Mouse (Mus musculus) liver, adult 2 months (tissue): ENCODE measurements at regions not wholly inside any gene's neighbourhood (a gene's known extent, or its start where the extent isn't known, plus 50 kb on each side); places are given as distances from the start of the nearest gene placed in this dataset.
"Not testable (repeated sequence)": the region's sequence is repeated elsewhere in the genome, so short reads cannot be mapped to it uniquely, and the experiment has no call there.

Experiments
- DNase-seq: peaks from one replicate; pipeline ENCODE4 v3.0.0-alpha.2; 2011; ENCODE audit warnings: low read depth, low spot score; ENCODE audit errors: extremely low read depth
- H3K27ac ChIP-seq: fragments of 200-500 bp; replicated peaks from 2 replicates; pipeline ENCODE4 v1.5.1; 2012; ENCODE audit warnings: low read depth, mild to moderate bottlenecking, control low read depth, inconsistent platforms, low read length; ENCODE audit not compliant: insufficient read depth
- H3K27me3 ChIP-seq: fragments of 200-500 bp; 2 replicates; pipeline ENCODE4 v1.6.1; 2012; ENCODE audit warnings: mild to moderate bottlenecking, moderate library complexity, low read length, inconsistent platforms; ENCODE audit not compliant: control insufficient read depth, insufficient read depth
- H3K36me3 ChIP-seq: fragments of 200-500 bp; 2 replicates; pipeline ENCODE4 v1.6.1; 2012; ENCODE audit warnings: low read length, inconsistent platforms; ENCODE audit not compliant: control insufficient read depth, insufficient read depth
- H3K4me1 ChIP-seq: fragments of 200-500 bp; 2 replicates; pipeline ENCODE4 v1.6.1; 2011; ENCODE audit warnings: low read length; ENCODE audit not compliant: control insufficient read depth, insufficient read depth
- H3K4me3 ChIP-seq: fragments of 200-500 bp; 2 replicates; pipeline ENCODE4 v1.5.1; 2011; ENCODE audit warnings: low read depth, mild to moderate bottlenecking, control low read depth, low read length, moderate library complexity; ENCODE audit not compliant: insufficient read depth
- H3K79me2 ChIP-seq: fragments of 200-500 bp; 2 replicates; pipeline ENCODE4 v1.6.1; 2012; ENCODE audit warnings: inconsistent platforms, mild to moderate bottlenecking, low read length, moderate library complexity; ENCODE audit not compliant: control insufficient read depth, insufficient read depth
- H3K9ac ChIP-seq: fragments of 200-500 bp; 2 replicates; pipeline ENCODE4 v1.6.1; 2012; ENCODE audit warnings: low read depth, mild to moderate bottlenecking, control low read depth, inconsistent platforms, low read length
- CTCF ChIP-seq: fragments of 200-500 bp; IDR thresholded peaks from 2 replicates; pipeline ENCODE4 v1.5.1; 2011; ENCODE audit warnings: low read depth, low read length, control low read depth
- POLR2A ChIP-seq: fragments of 200-500 bp; IDR thresholded peaks from 2 replicates; pipeline ENCODE4 v1.6.1; 2011; ENCODE audit warnings: low read length, control low read depth; ENCODE audit not compliant: insufficient read depth; ENCODE audit errors: extremely low read depth
- WGBS: fragments of 180-500 bp; shearing (Covaris S2); methylation state at CpG from one replicate; pipeline ENCODE4 v1.1.7; 2018; 5-methylcytosine and 5-hydroxymethylcytosine counted together

- H3K27me3 ChIP-seq = no peaks in the 10 kb centered on the region
- TF ChIP-seq POLR2A (no peak), CTCF (no peak)
- no peak for DNase-seq
- no peaks in the 10 kb centered on the region for H3K79me2 ChIP-seq
- no peak overlapping the region for H3K9ac ChIP-seq
- H3K27ac ChIP-seq = no peak overlapping the region
- no peak overlapping the region for H3K4me3 ChIP-seq
- no peaks in the 10 kb centered on the region for H3K36me3 ChIP-seq
- H3K4me1 ChIP-seq = no peaks in the 10 kb centered on the region
- WGBS = 88% methylated on average over 5 of the region's 5 CpGs
Observed at GRCm38 (mm10) chr9:14061389-14061788, 213.5 kb upstream of the Sesn3 start.

- TF ChIP-seq POLR2A (no peak), CTCF (no peak)
- DNase-seq = peak; percentile 72
- Histone ChIP-seq H3K4me1 (no peaks in the 10 kb centered on the region), H3K36me3 (no peaks in the 10 kb centered on the region), H3K27ac (no peak overlapping the region), H3K4me3 (no peak overlapping the region), H3K9ac (no peak overlapping the region), H3K27me3 (no peaks in the 10 kb centered on the region), H3K79me2 (no peaks in the 10 kb centered on the region)
- WGBS = 67% methylated on average over 9 of the region's 9 CpGs
Observed at GRCm38 (mm10) chr9:14061840-14062239, 213.0 kb upstream of the Sesn3 start.

- H3K4me1 ChIP-seq = no peaks in the 10 kb centered on the region
- no peak overlapping the region for H3K9ac ChIP-seq
- H3K79me2 ChIP-seq = no peaks in the 10 kb centered on the region
- no peak overlapping the region for H3K4me3 ChIP-seq
- no peak for TF ChIP-seq POLR2A
- no peak for TF ChIP-seq CTCF
- DNase-seq = no peak
- H3K27me3 ChIP-seq = no peaks in the 10 kb centered on the region
- WGBS = 94% methylated on average over 1 of the region's 1 CpGs
- no peak overlapping the region for H3K27ac ChIP-seq
- no peaks in the 10 kb centered on the region for H3K36me3 ChIP-seq
Observed at GRCm38 (mm10) chr9:14062706-14063105, 212.2 kb upstream of the Sesn3 start.

GRCm38 (mm10) chr9:14066741-14067140 lies 208.1 kb upstream of the Sesn3 start:
- not testable (repeated sequence) for H3K36me3 ChIP-seq, H3K4me3 ChIP-seq, H3K9ac ChIP-seq, H3K4me1 ChIP-seq, DNase-seq, H3K27ac ChIP-seq, H3K79me2 ChIP-seq, H3K27me3 ChIP-seq
- 87% methylated on average over 7 of the region's 7 CpGs for WGBS

GRCm38 (mm10) chr9:14069076-14069475 lies 205.8 kb upstream of the Sesn3 start:
- TF ChIP-seq POLR2A (no peak), CTCF (no peak)
- DNase-seq = no peak
- no peaks in the 10 kb centered on the region for H3K36me3 ChIP-seq
- WGBS = 94% methylated on average over 6 of the region's 6 CpGs
- H3K4me3 ChIP-seq = no peak overlapping the region
- H3K4me1 ChIP-seq = peaks cover 2% of the 10 kb centered on the region; the same call in 1 of the 2 replicates
- no peak overlapping the region for H3K9ac ChIP-seq
- H3K79me2 ChIP-seq = no peaks in the 10 kb centered on the region
- no peaks in the 10 kb centered on the region for H3K27me3 ChIP-seq
- no peak overlapping the region for H3K27ac ChIP-seq

- WGBS = 89% methylated on average over 3 of the region's 3 CpGs
Observed at GRCm38 (mm10) chr9:14069770-14070169, 205.1 kb upstream of the Sesn3 start.

More at GRCm38 (mm10) chr9:14069770-14070169, 205.1 kb upstream of the Sesn3 start:
- H3K27ac ChIP-seq = no peak overlapping the region
- H3K79me2 ChIP-seq = no peaks in the 10 kb centered on the region
- H3K27me3 ChIP-seq = no peaks in the 10 kb centered on the region
- no peak overlapping the region for H3K9ac ChIP-seq
- no peak for TF ChIP-seq POLR2A
- TF ChIP-seq CTCF = no peak
- no peak for DNase-seq
- H3K4me1 ChIP-seq = peaks cover 2% of the 10 kb centered on the region; the same call in 1 of the 2 replicates
- H3K4me3 ChIP-seq = no peak overlapping the region
- H3K36me3 ChIP-seq = no peaks in the 10 kb centered on the region
